Mouse (Mus musculus) forebrain, embryonic 10.5 days (tissue): ENCODE results near the gene Adamts17. TPM values are rescaled to one million over a fixed set of nuclear protein-coding genes. Genes with fewer than 3 reads are reported as not detected.

Experiments used
- DNase-seq: peaks from one replicate; pipeline ENCODE4 v3.0.0-alpha.2; 2017; ENCODE audit warnings: low spot score; ENCODE audit errors: extremely low spot score
- H3K27ac ChIP-seq: fragments of 300-500 bp; sonication (generic); 2 replicates; pipeline ENCODE4 v1.5.1; 2016; ENCODE audit warnings: mild to moderate bottlenecking
- H3K27me3 ChIP-seq: fragments of 300-500 bp; sonication (generic); 2 replicates; pipeline ENCODE4 v1.6.1; 2016; ENCODE audit warnings: mild to moderate bottlenecking; ENCODE audit not compliant: poor library complexity, severe bottlenecking
- H3K36me3 ChIP-seq: fragments of 300-500 bp; sonication (generic); replicated peaks from 2 replicates; pipeline ENCODE4 v1.6.1; 2016; ENCODE audit warnings: mild to moderate bottlenecking, moderate library complexity
- H3K4me1 ChIP-seq: fragments of 300-500 bp; sonication (generic); 2 replicates; pipeline ENCODE4 v1.6.1; 2016
- H3K4me3 ChIP-seq: fragments of 300-500 bp; sonication (generic); 2 replicates; pipeline ENCODE4 v1.5.1; 2016; ENCODE audit warnings: mild to moderate bottlenecking, moderate library complexity
- H3K9me3 ChIP-seq: fragments of 300-500 bp; sonication (generic); 2 replicates; pipeline ENCODE4 v1.6.1; 2016; ENCODE audit warnings: mild to moderate bottlenecking, moderate library complexity
- WGBS: fragments of 180-500 bp; shearing (Covaris S2); methylation state at CpG from one replicate; pipeline ENCODE4 v1.1.7; 2016; 5-methylcytosine and 5-hydroxymethylcytosine counted together
- polyA plus RNA-seq: library from polyadenylated mRNA; unstranded; fragments of >200 nt; fragmentation: Nextera tagmentation; extraction: Ambion mirVana; gene quantifications from 2 replicates; pipeline ENCODE4 v1.2.1, GENCODE M21; 2016

Gene Adamts17
- polyA plus RNA-seq, 1 experiment from 2014 or later, result 0.89 TPM

- no peak for DNase-seq
- H3K27ac ChIP-seq, result no peak overlapping the region
- H3K27me3 ChIP-seq, result no peaks in the 10 kb centered on the region
- peaks cover 8% of the 10 kb centered on the region; the same call in 1 of the 2 replicates for H3K9me3 ChIP-seq
- H3K36me3 ChIP-seq, result no peaks in the 10 kb centered on the region
- H3K4me3 ChIP-seq, result no peak overlapping the region
- WGBS, result 85% methylated on average over 9 of the region's 9 CpGs
- H3K4me1 ChIP-seq, result peaks cover 16% of the 10 kb centered on the region
Measured at GRCm38 (mm10) chr7:67168763-67169569, 329.4 kb downstream of the Adamts17 start.

- no peaks in the 10 kb centered on the region for H3K36me3 ChIP-seq
- 44% methylated on average over 2 of the region's 2 CpGs for WGBS
- H3K27me3 ChIP-seq, result no peaks in the 10 kb centered on the region
- H3K9me3 ChIP-seq, result no peaks in the 10 kb centered on the region
- H3K4me3 ChIP-seq, result no peak overlapping the region
- DNase-seq, result no peak
- H3K27ac ChIP-seq, result no peak overlapping the region
- H3K4me1 ChIP-seq, result peaks cover 18% of the 10 kb centered on the region
Measured at GRCm38 (mm10) chr7:67173522-67174195, 334.1 kb downstream of the Adamts17 start.

GRCm38 (mm10) chr7:67183786-67184185, 344.3 kb downstream of the Adamts17 start:
- 10% methylated on average over 4 of the region's 4 CpGs for WGBS
- H3K27ac ChIP-seq, result no peak overlapping the region

GRCm38 (mm10) chr7:67199412-67199811, 359.9 kb downstream of the Adamts17 start:
- H3K36me3 ChIP-seq, result no peaks in the 10 kb centered on the region
- no peaks in the 10 kb centered on the region for H3K4me1 ChIP-seq
- WGBS, result 24% methylated on average over 10 of the region's 10 CpGs
- DNase-seq, result peak; percentile 58
- no peaks in the 10 kb centered on the region for H3K27me3 ChIP-seq
- H3K4me3 ChIP-seq, result no peak overlapping the region
- no peaks in the 10 kb centered on the region for H3K9me3 ChIP-seq
- no peak overlapping the region for H3K27ac ChIP-seq

More at GRCm38 (mm10) chr7:67183786-67184185, 344.3 kb downstream of the Adamts17 start:
- H3K4me1 ChIP-seq, result peaks cover 8% of the 10 kb centered on the region
- no peak overlapping the region for H3K4me3 ChIP-seq
- no peaks in the 10 kb centered on the region for H3K36me3 ChIP-seq
- no peaks in the 10 kb centered on the region for H3K9me3 ChIP-seq
- DNase-seq, result no peak
- no peaks in the 10 kb centered on the region for H3K27me3 ChIP-seq

Other genes with a start within 250 kb of the Adamts17 start
- 14.6 and 15.6 TPM in 2 replicates for gene Asb7, start 150.1 kb upstream of the Adamts17 start, polyA plus RNA-seq
- gene Lins1, start 149.8 kb upstream of the Adamts17 start, polyA plus RNA-seq, result 22.9 and 24.6 TPM in 2 replicates
- 0.79 and 0.87 TPM in 2 replicates for gene Cers3, start 96.2 kb upstream of the Adamts17 start, polyA plus RNA-seq